In genomic region chr17:69060388-69060787, GRCm38 (mm10) we compare ENCODE assay signal across 15 mouse cellular contexts.
"Had no signal": no experiment of that assay in that cellular context is flagged by ENCODE, and none has a peak within 500 bp of the region (broad histone marks: within the 10 kb centered on the region; RNA-seq: fewer than 3 reads in every experiment).

No protein-coding gene starts in this region.

- H3K27me3 ChIP-seq: liver, embryonic 13.5 days; liver, embryonic 15.5 days; midbrain, embryonic 12.5 days; neural tube, embryonic 12.5 days; stomach, embryonic 15.5 days had no signal

- H3K27ac ChIP-seq: liver, embryonic 13.5 days; liver, embryonic 15.5 days; midbrain, embryonic 10.5 days; midbrain, embryonic 12.5 days; neural tube, embryonic 12.5 days; stomach, embryonic 15.5 days; stomach, postnatal 0 days had no signal

- H3K9ac ChIP-seq: liver, embryonic 13.5 days; liver, embryonic 15.5 days; liver, postnatal 0 days; midbrain, embryonic 12.5 days; neural tube, embryonic 12.5 days; stomach, embryonic 15.5 days had no signal

- DNase-seq: liver; liver, embryonic 13.5 days; liver, postnatal 0 days; midbrain, embryonic 14.5 days; right cerebral cortex, postnatal 14 days; thymus, adult 2 months; thymus, postnatal 25 days; thymus, postnatal 4 days had no signal

- H3K9me3 ChIP-seq: liver, embryonic 15.5 days; midbrain, embryonic 10.5 days; midbrain, embryonic 12.5 days; neural tube, embryonic 12.5 days; stomach, embryonic 15.5 days had no signal

- ATAC-seq: liver, postnatal 0 days had no signal

- H3K4me1 ChIP-seq: liver, embryonic 13.5 days; liver, embryonic 15.5 days; midbrain, embryonic 12.5 days; neural tube, embryonic 12.5 days had no signal

- H3K4me3 ChIP-seq: liver, embryonic 13.5 days; liver, embryonic 15.5 days; midbrain, embryonic 10.5 days; midbrain, embryonic 12.5 days; neural tube, embryonic 12.5 days; stomach, embryonic 15.5 days had no signal

- H3K36me3 ChIP-seq: liver, embryonic 13.5 days; liver, embryonic 15.5 days; midbrain, embryonic 10.5 days; midbrain, embryonic 12.5 days; neural tube, embryonic 12.5 days; stomach, embryonic 15.5 days had no signal

- H3K4me2 ChIP-seq: liver, embryonic 11.5 days; liver, embryonic 13.5 days; liver, embryonic 15.5 days; midbrain, embryonic 12.5 days; neural tube, embryonic 12.5 days; stomach, embryonic 15.5 days had no signal
